Mouse (Mus musculus) hematopoietic stem cell, adult 5-6 weeks (primary cell): ENCODE results near the gene Pkd1l3. TPM values are rescaled to one million over a fixed set of nuclear protein-coding genes. Genes with fewer than 3 reads are reported as not detected.

ENCODE experiments used
- ATAC-seq, 2 experiments: fragments of 125-278 bp in 1 of 2; replicated peaks in 1 of 2; 2 replicates each; pipeline ENCODE4 v1.8.0; 2016 to 2017; ENCODE audit warnings: inconsistent platforms in 2 of 2, mild to moderate bottlenecking in 2 of 2, moderate number of reproducible peaks in 2 of 2, low read depth in 1 of 2, moderate TSS enrichment in 1 of 2; ENCODE audit not compliant: low FRiP score in 2 of 2, poor library complexity in 2 of 2, severe bottlenecking in 2 of 2, insufficient read depth in 1 of 2, low TSS enrichment in 1 of 2
- total RNA-seq: library from RNA; stranded (forward); fragments of 172-1452, 232-1000 nt; gene quantifications from 2 replicates; pipeline ENCODE4 v1.2.3, GENCODE M21; 2017

Gene Pkd1l3
- total RNA-seq, 1 experiment from 2014 or later, result 0.55 TPM

DNA sequence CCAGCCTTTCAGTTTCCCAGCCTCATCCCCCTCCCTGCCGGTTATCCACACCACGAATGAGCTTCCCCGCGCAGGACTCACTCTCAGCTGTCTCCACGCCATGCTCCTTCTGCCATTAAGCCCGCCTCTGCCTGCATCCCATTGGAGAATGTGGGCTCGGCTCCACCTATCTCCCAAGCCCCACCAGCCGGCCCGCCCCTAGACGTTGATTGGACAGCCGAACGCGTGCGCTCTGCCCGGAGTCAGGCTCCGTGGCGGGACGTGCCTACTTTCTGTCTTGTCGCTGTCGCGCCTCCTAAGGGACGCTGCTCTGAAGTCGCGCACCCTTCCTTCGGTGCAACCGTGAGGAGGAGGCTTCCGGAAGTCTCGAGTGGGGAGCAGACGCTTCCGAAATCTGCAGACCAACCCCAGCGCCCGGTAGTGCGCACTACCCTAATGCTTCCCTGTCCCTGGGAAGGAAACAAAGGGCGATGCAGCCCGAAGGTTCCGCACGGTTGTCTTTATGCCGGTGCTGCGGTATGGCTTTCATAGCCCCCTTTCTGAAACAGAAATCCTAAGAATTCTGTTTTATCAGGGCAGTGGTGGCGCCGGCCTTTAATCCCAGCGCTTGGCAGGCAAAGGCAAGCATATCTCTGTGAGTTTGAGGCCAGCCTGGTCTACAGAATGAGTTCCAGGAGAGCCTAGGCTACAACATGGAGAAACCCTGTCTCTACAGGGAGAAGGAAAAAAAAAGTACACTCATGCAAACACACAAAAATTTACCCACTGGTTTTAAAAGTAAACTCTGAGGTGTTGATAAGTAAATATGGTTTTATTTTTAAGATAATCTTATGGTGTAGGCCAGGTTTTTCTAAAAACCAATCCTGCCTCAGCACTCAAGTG is 5.8 kb upstream of the Pkd1l3 start, which contains the start of gene Dhodh:
Gene Dhodh, minus strand, starts transcription at position 403 of the 882 bp plus-strand sequence.
- peak; percentile 98 to 99 for ATAC-seq

- ATAC-seq, result no peak
Observed at GRCm38 (mm10) chr8:109609153-109609502, 5.2 kb upstream of the Pkd1l3 start.

DNA sequence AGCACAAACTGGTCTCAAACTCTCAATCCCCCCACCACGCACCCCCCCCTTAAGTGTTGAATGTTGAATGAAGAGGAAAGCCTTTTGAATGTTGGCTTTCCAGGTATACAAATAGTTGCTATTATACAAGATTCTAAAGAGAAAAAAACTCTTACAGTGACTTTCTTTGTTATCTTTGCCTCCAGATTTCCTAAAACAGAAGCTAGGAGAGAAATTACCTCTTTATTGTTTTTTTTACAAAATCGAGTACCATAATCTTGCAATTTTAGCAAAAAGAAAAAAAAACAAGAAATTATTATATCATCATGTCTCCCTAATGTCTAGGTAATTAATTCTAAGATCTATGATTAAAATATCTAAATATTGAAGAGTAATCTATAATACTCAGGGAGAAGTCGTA is 1.3 kb downstream of the Pkd1l3 start:
- ATAC-seq, result no peak

GRCm38 (mm10) chr8:109628638-109629037 is 14.3 kb downstream of the Pkd1l3 start:
- ATAC-seq, result no peak

DNA sequence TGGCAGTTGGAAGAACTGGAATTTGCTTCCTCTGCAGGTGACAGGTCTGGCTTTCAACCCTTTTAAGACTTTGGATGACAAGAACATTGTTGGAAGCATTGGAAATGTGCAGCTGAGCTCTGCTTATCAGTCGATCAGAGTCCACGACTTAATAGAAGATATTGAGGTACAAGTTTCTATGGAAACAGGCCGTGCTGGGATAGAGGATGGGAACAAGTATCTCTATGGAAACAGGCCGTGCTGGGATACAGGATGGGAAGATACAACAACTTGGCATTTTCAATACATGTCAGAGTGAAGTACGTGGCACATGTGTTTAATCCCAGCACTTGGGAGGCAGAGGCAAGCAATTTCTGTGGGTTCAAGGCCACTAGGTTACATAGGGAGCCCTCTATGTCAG is 18.2 kb downstream of the Pkd1l3 start:
- no peak for ATAC-seq

DNA sequence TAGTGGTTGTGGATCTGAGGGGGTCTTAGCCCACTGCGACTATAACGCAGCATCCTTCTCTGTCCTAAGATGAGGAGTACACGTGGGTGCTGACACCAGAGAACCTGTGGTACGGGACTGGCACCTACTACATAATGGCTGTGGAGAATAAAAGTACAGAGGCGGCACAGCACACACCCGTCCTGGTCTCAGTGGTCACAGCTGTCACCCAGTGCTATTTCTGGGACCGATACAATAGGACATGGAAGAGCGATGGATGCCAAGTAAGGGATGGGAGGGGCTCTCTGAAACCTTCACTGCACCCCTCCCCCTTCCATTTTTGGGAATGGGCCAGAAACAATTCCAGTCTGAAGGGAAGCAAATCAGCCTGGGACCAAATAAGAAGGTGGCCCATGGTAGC is 20.8 kb downstream of the Pkd1l3 start:
- no peak for ATAC-seq

GRCm38 (mm10) chr8:109638851-109639250 is 24.5 kb downstream of the Pkd1l3 start:
- no peak for ATAC-seq

- ATAC-seq, result no peak
Observed at GRCm38 (mm10) chr8:109640410-109640809, 26.1 kb downstream of the Pkd1l3 start.

- ATAC-seq, result no peak
Observed at GRCm38 (mm10) chr8:109641236-109641635, 26.9 kb downstream of the Pkd1l3 start.

DNA sequence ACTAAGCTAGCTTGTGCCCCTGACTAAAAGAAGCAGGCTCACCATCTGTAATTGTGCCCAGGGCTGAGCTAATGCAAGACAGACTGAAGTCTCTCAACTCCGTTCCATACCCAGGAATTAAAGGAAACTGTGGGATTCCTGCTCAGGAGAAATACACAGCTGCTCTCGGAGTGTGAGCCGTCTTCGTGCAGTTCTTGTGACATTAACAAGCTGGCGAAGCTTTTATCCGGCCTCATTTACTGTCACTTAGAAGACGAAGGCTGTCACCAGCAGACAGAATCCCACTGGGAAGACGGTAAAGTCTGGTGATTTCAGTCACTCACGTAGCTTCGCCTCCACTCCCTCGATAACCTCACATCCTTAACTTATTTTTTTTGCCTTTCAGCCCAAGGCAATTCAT is 33.0 kb downstream of the Pkd1l3 start:
- ATAC-seq, result no peak

DNA sequence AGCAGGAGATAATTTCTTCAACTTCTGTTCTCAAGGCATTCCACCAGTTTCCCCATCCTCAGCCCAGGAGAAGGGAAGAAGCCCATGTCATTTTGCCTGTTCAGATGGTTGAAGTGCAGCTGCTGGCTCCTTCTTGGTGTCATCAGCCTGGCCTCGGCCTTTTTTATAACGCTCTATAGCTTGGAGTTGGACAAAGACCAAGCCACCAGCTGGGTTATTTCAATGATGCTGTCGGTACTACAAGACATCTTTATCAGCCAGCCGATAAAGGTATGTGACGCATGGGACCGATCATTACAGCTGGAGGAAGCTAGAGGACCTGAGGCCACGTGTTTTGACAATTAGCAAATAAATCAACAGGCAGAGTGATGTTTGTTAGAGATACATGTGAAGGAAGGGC is 34.2 kb downstream of the Pkd1l3 start:
- no peak for ATAC-seq

GRCm38 (mm10) chr8:109650801-109651200 is 36.5 kb downstream of the Pkd1l3 start:
- ATAC-seq, result no peak

GRCm38 (mm10) chr8:109656860-109657259 is 42.5 kb downstream of the Pkd1l3 start:
- no peak for ATAC-seq

- ATAC-seq, result no peak
Observed at GRCm38 (mm10) chr8:109662328-109662727, 48.0 kb downstream of the Pkd1l3 start.

DNA sequence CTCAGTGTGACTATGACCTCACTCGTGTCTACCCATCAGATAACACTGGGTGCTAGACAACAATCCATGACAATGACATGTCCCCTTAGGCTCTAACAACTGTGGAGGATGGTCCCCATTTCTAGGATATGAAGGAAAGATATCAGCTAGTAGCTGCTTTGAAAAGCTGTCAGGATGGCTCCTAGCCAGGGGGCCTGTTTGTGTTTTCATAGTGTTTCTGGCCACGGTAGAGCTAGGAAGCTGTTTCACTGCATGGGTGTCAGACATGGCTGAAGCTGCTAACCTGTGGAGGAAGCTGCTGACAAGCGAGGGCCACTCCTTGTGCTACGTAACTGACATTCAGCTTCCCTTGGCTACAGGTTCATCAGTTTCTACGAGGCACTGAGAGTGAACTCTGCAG is 52.3 kb downstream of the Pkd1l3 start:
- ATAC-seq, result no peak

DNA sequence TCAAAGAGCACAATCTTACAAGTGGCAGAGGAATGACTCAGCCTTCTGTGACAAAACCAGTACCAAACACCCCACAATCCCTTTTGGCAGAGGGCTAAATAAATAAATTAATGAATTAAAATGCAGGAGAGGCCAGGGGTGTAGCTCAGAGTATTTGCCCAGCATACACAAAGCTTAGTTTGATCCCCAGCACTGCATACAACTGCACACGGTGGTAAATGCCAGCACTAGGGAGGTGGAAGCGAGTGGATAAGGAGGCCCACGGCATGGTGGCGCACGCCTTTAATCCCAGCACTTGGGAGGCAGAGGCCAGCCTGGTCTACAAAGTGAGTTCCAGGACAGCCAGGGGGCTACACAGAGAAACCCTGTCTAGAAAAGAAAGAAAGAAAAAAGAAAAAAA is 58.3 kb downstream of the Pkd1l3 start:
- ATAC-seq, result no peak

DNA sequence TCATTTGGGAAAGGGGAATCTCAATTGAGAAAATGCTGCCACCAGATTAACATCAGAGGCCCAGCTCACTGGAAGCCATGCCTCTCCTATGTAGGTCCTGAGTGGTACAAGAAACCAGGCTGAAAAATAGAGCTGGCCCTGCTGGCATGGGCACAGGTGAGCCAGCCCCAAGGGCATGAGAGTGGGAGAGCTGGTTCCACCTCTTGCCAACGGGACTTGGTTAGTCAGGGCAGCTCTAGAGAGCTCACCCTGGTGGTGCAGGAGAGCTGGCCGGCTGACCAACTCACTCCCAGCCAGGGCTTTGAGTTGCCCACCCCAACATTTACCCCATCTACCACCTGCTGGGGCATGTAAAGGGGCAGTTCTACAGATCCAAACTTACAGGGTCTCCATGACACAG is 59.3 kb downstream of the Pkd1l3 start:
- ATAC-seq, result no peak

GRCm38 (mm10) chr8:109675896-109676643 is 61.8 kb downstream of the Pkd1l3 start:
- ATAC-seq, result no peak
